Mouse (Mus musculus): ENCODE measurements around the gene Rplp0.

Rplp0 gene

DNA sequence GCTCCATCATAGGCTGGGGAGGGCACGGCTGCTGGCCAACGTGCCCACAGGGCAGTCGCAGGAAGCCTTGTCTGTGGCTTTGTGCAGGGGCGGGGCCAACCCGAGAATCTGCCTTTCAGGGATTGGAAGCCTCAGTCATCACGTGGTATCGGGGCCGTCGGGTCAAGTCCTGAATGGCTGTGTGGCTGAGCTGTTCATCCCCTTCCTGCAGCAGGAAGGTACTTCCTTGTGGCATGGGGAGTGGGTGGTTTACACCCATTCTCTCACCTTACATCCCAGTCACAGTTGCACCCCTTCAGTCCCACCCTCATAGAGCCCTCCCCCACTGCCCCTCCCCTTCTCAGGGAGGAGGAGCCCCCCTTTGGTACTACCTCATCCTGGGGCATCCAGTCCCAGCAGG is 22.4 kb downstream of the Rplp0 start:
- DNase-seq (ENCODE audit: low spot score): no peak

DNA sequence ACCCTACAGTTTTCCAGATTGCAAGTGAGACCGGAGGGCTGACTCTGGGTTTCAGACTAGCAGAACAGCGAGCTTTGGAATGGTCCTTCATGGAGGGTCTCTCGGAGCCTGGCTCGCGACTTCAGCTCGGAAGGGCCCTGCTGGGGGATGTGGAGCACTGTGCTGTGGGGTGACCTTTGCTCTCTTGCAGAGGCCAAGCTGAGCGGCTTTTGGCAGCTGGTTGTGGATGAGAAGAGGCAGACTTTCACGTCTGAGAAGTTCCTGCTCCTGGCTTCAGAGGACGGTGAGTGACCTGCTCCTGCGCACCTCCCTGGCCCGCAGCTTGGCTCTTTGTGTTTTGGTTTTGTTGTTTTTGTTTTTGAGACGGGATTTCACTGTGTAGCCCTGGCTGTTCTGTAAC is 26.3 kb downstream of the Rplp0 start:
- no peak for DNase-seq (ENCODE audit: low spot score)

GRCm38 (mm10) chr5:115586166-115586565 is 26.9 kb downstream of the Rplp0 start:
- DNase-seq (ENCODE audit: low spot score): no peak

DNA sequence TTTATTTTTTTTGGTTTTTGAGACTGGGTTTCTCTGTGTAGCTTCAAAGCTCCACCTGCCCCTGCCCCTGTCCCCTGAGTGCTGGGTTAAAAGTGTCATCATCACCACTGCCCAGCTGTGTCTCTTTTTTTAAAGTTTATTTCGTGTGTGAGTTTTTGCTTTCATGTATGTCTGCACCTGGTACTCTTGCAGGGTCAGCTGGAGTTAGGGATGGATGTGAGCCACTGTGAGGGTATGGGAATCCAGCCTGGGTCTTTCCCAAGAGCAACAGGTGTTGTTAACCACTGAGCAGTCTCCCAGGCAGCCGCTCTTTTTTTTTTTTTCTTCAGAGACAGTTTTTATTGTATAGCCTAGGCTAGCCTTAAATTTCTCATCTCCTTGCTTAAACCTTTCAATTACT is 27.5 kb downstream of the Rplp0 start:
- DNase-seq (ENCODE audit: low spot score): no peak

- no peak for DNase-seq (ENCODE audit: low spot score)
Observed at GRCm38 (mm10) chr5:115591028-115591427, 31.8 kb downstream of the Rplp0 start.

DNA sequence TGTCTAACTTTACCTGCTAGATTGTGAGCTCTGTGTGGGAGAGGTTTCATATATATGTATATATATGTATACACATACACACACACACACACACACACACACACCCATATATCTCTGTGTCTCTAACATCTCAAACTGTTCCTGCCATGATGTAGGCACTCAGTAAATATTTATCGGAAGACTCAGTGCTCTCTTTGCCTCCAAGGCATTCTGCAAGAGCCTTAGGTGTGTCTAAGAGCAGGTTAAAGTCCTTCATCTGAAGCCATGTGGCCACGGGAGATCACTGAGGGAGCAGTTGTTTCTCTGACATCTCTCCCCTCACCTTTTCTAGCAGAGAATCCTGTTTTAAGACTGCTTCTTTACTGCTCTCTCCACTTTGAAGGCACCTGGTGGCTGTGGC is 32.2 kb downstream of the Rplp0 start:
- DNase-seq (ENCODE audit: low spot score): no peak

DNA sequence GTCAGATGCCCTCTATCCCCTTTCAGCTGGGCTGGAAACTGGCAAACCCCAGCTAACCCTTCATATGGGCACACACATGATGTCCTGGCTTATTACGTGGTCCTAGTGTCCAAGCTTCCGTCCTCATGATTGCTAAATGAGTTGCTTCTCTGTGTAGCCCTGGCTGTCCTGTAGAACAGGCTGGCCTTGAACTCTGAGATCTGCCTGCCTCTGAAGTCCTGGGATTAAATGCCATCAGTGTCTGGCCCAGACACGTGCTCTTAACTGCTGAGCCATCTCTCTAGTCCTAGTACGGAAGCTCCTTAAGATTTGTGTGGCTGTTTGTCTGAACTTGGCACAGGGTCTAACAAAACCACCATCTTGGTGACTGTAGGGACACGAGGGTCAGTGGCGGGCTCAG is 44.3 kb downstream of the Rplp0 start:
- no peak for DNase-seq (ENCODE audit: low spot score)

- no peak for DNase-seq (ENCODE audit: low spot score)
Observed at GRCm38 (mm10) chr5:115611566-115611965, 52.3 kb downstream of the Rplp0 start.
